ENCODE assay signal across 8 mouse cellular contexts in the genomic region with DNA sequence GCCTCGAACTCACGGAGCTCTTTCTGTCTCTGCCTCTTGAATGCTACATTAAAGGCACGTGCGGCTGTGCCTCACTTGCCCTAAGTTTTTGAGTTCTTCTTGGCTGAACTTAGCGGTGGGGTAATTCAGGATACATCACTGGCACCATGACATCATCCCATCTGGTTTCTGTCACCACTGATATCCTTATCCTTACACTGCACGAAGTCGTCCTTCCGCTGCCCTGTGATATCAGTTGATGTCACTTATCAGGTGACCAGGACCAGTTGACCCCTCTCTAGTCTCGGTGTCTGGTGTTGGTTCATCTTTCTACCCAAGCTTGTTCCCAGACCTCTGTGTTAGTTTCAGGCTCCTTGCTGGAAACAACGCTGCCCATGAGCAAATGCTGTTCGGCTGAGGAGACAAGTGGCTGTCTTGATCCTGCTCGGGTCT. TPM values are rescaled to one million over a fixed set of nuclear protein-coding genes. Genes with fewer than 3 reads are reported as not detected.
DNase-seq lines count a peak whose midpoint lies in the region; ATAC-seq and TF ChIP-seq lines count a peak whose summit lies in the region.

No protein-coding gene starts in this region.

- peak overlapping the region; percentile 84 for H3K9ac ChIP-seq in heart, postnatal 0 days (replicated peaks; ENCODE audit: low read depth, low read length)
- peak overlapping the region; percentile 67 for H3K9ac ChIP-seq in liver, postnatal 0 days (replicated peaks)

- WGBS in heart, postnatal 0 days: 11% methylated on average over 12 of the region's 12 CpGs
- WGBS in liver, postnatal 0 days (ENCODE audit: insufficient replicate concordance): 27% methylated on average over 12 of the region's 12 CpGs

- no peaks in the 10 kb centered on the region for H3K27me3 ChIP-seq in heart, postnatal 0 days (ENCODE audit: control insufficient read depth, insufficient read depth, low read length)
- H3K27me3 ChIP-seq in liver, postnatal 0 days (ENCODE audit: insufficient read depth, low read length): peaks cover 16% of the 10 kb centered on the region

- H3K4me2 ChIP-seq in heart, postnatal 0 days (ENCODE audit: low read depth, low read length): peak overlapping the region; percentile 99
- H3K4me2 ChIP-seq in liver, postnatal 0 days (ENCODE audit: low read depth, low read length): peak overlapping the region; percentile 87

- peak overlapping the region; percentile 83 for H3K4me3 ChIP-seq in heart, postnatal 0 days (ENCODE audit: low read depth, low read length)
- H3K4me3 ChIP-seq in liver, postnatal 0 days (ENCODE audit: low read depth, low read length): peak overlapping the region; percentile 65

- 0 out of 2 replicates have a peak, but pooled peaks have one; percentile 72 for TF ChIP-seq EP300 in heart, postnatal 0 days (IDR thresholded peaks at IDR 0.05; ENCODE audit: low read depth)
- TF ChIP-seq EP300 in liver, postnatal 0 days (IDR thresholded peaks at IDR 0.05; ENCODE audit: low read depth): peak; percentile 98

- DNase-seq in cerebellum, adult 9-11 months: peak; percentile 40
- DNase-seq in cerebellum, postnatal 4 days (ENCODE audit: low spot score in 2 of 2): no peak
- peak; percentile 59 for DNase-seq in c-Kit-negative CD71-positive TER-119-positive erythroid progenitor cells, embryonic 14.5 days (ENCODE audit: low read depth, low spot score)
- peak; percentile 74 for DNase-seq in heart, postnatal 0 days (ENCODE audit: low spot score)
- DNase-seq in liver, postnatal 0 days: peak; percentile 57
- no peak for DNase-seq in yolk sac, embryonic 10.5 days (ENCODE audit: low spot score)
- DNase-seq in cerebellum, adult 8-10 months: no peak

- no peaks in the 10 kb centered on the region for H3K36me3 ChIP-seq in heart, postnatal 0 days (replicated peaks; ENCODE audit: control insufficient read depth, insufficient read depth, low read length)
- no peaks in the 10 kb centered on the region for H3K36me3 ChIP-seq in liver, postnatal 0 days (replicated peaks; ENCODE audit: insufficient read depth, low read length)

- peaks cover 19% of the 10 kb centered on the region for H3K4me1 ChIP-seq in heart, postnatal 0 days (ENCODE audit: control insufficient read depth, insufficient read depth)
- peaks cover 23% of the 10 kb centered on the region for H3K4me1 ChIP-seq in liver, postnatal 0 days (ENCODE audit: insufficient read depth)

- ATAC-seq in heart, postnatal 0 days (ENCODE audit: insufficient read depth, low read depth): peak; percentile 9
- ATAC-seq in liver, postnatal 0 days: peak; percentile 61
- ATAC-seq in frontal cortex, adult (ENCODE audit: low TSS enrichment): no peak

- TF ChIP-seq CTCF in heart, postnatal 0 days (IDR thresholded peaks at IDR 0.05; ENCODE audit: low read depth): no peak
- TF ChIP-seq CTCF in liver, postnatal 0 days (IDR thresholded peaks at IDR 0.05; ENCODE audit: low read depth): no peak

- H3K9me3 ChIP-seq in heart, postnatal 0 days (replicated peaks; ENCODE audit: control insufficient read depth, low read length): no peaks in the 10 kb centered on the region
- H3K9me3 ChIP-seq in liver, postnatal 0 days (ENCODE audit: low read length): no peaks in the 10 kb centered on the region

- peak overlapping the region; percentile 89 for H3K27ac ChIP-seq in heart, postnatal 0 days (ENCODE audit: low read depth)
- H3K27ac ChIP-seq in liver, postnatal 0 days (ENCODE audit: low read depth): peak overlapping the region; percentile 70

RNA-seq across cellular contexts. Expression of a gene that starts 0.6 kb away (rescaled TPM):
- 5.9 and 6.0 TPM in 2 replicates for total RNA-seq in heart, postnatal 0 days (2014; rRNA removed; ENCODE audit: low replicate concordance)
- 3.2 and 3.4 TPM in 2 replicates for polyA plus RNA-seq in heart, postnatal 0 days (2015; fragmentation: Nextera tagmentation; extraction: Ambion mirVana)
- 1.7 and 1.9 TPM in 2 replicates for polyA plus RNA-seq in liver, postnatal 0 days (2015; fragmentation: Nextera tagmentation; extraction: Ambion mirVana)

RNA-seq across cellular contexts. Expression of a gene that starts 1.9 kb away (rescaled TPM):
- 7.5 and 19.9 TPM in 2 replicates for total RNA-seq in heart, postnatal 0 days (2014; rRNA removed; ENCODE audit: low replicate concordance)
- polyA plus RNA-seq in heart, postnatal 0 days (2015; fragmentation: Nextera tagmentation; extraction: Ambion mirVana): 4.5 and 7.0 TPM in 2 replicates
- polyA plus RNA-seq in liver, postnatal 0 days (2015; fragmentation: Nextera tagmentation; extraction: Ambion mirVana): 33.0 and 39.8 TPM in 2 replicates

RNA-seq across cellular contexts. Expression of a gene that starts 5.2 kb away (rescaled TPM):
- total RNA-seq in heart, postnatal 0 days (2014; rRNA removed; ENCODE audit: low replicate concordance): 94.4 and 109 TPM in 2 replicates
- polyA plus RNA-seq in heart, postnatal 0 days (2015; fragmentation: Nextera tagmentation; extraction: Ambion mirVana): 18.5 and 20.1 TPM in 2 replicates
- 4.4 and 5.2 TPM in 2 replicates for polyA plus RNA-seq in liver, postnatal 0 days (2015; fragmentation: Nextera tagmentation; extraction: Ambion mirVana)

RNA-seq across cellular contexts. Expression of a gene that starts 13.2 kb away (rescaled TPM):
- 57.5 and 68.3 TPM in 2 replicates for total RNA-seq in heart, postnatal 0 days (2014; rRNA removed; ENCODE audit: low replicate concordance)
- 35.9 and 42.9 TPM in 2 replicates for polyA plus RNA-seq in heart, postnatal 0 days (2015; fragmentation: Nextera tagmentation; extraction: Ambion mirVana)
- polyA plus RNA-seq in liver, postnatal 0 days (2015; fragmentation: Nextera tagmentation; extraction: Ambion mirVana): 0.08 and 0.19 TPM in 2 replicates

RNA-seq across cellular contexts. Expression of a gene that starts 32.2 kb away (rescaled TPM):
- 15.3 and 21.9 TPM in 2 replicates for total RNA-seq in heart, postnatal 0 days (2014; rRNA removed; ENCODE audit: low replicate concordance)
- polyA plus RNA-seq in heart, postnatal 0 days (2015; fragmentation: Nextera tagmentation; extraction: Ambion mirVana): 5.9 and 6.0 TPM in 2 replicates
- polyA plus RNA-seq in liver, postnatal 0 days (2015; fragmentation: Nextera tagmentation; extraction: Ambion mirVana): 2.0 and 2.3 TPM in 2 replicates

Comparison
In these comparisons a context has a peak if more than half of its experiments do, and no peak if none do; other contexts are left out.
1. DNase-seq: peak in cerebellum, adult 9-11 months (single experiment), c-Kit-negative CD71-positive TER-119-positive erythroid progenitor cells, embryonic 14.5 days (single experiment), heart, postnatal 0 days (single experiment) and liver, postnatal 0 days (single experiment); none in cerebellum, postnatal 4 days (0 of 2), yolk sac, embryonic 10.5 days (single experiment) and cerebellum, adult 8-10 months (single experiment).